Mouse (Mus musculus): ENCODE measurements around the gene Ccdc103.

The Ccdc103 gene

GRCm38 (mm10) chr11:102890096-102890495 lies 9.1 kb downstream of the Ccdc103 start:
- DNase-seq (ENCODE audit: low spot score in 2 of 2): no peak

GRCm38 (mm10) chr11:102893015-102893651 lies 12.1 kb downstream of the Ccdc103 start:
- peak; percentile 62 to 71 for DNase-seq (ENCODE audit: low spot score in 2 of 2)

GRCm38 (mm10) chr11:102894716-102895115 lies 13.7 kb downstream of the Ccdc103 start:
- DNase-seq (ENCODE audit: low spot score in 2 of 2): no peak

- DNase-seq (ENCODE audit: low spot score in 2 of 2): peak; percentile 44 to 52
These were observed 14.8 kb downstream of the Ccdc103 start for GRCm38 (mm10) chr11:102895779-102896178.

GRCm38 (mm10) chr11:102896641-102897040 lies 15.6 kb downstream of the Ccdc103 start:
- DNase-seq (ENCODE audit: low spot score in 2 of 2): no peak

GRCm38 (mm10) chr11:102898408-102898807 lies 17.4 kb downstream of the Ccdc103 start:
- DNase-seq (ENCODE audit: low spot score in 2 of 2): no peak

GRCm38 (mm10) chr11:102900763-102901162 lies 19.8 kb downstream of the Ccdc103 start, which contains the start of gene Gfap:
Gene Gfap, minus strand, starts transcription at chr11:102900912.
- DNase-seq (ENCODE audit: low spot score in 2 of 2): peak; percentile 33 to 65

GRCm38 (mm10) chr11:102901199-102901598 lies 20.2 kb downstream of the Ccdc103 start:
- DNase-seq (ENCODE audit: low spot score in 2 of 2): no peak

- no peak for DNase-seq (ENCODE audit: low spot score in 2 of 2)
These were observed 21.1 kb downstream of the Ccdc103 start for GRCm38 (mm10) chr11:102902107-102902506.

GRCm38 (mm10) chr11:102903654-102904053 lies 22.6 kb downstream of the Ccdc103 start:
- DNase-seq (ENCODE audit: low spot score in 2 of 2): no peak

GRCm38 (mm10) chr11:102911376-102911775 lies 30.4 kb downstream of the Ccdc103 start:
- DNase-seq (ENCODE audit: low spot score in 2 of 2): no peak

GRCm38 (mm10) chr11:102915380-102915779 lies 34.4 kb downstream of the Ccdc103 start:
- DNase-seq (ENCODE audit: low spot score in 2 of 2): no peak

- DNase-seq (ENCODE audit: low spot score in 2 of 2): no peak
These were observed 37.1 kb downstream of the Ccdc103 start for GRCm38 (mm10) chr11:102918077-102918476.

GRCm38 (mm10) chr11:102921491-102921890 lies 40.5 kb downstream of the Ccdc103 start:
- DNase-seq (ENCODE audit: low spot score in 2 of 2): no peak

GRCm38 (mm10) chr11:102924557-102925350 lies 43.8 kb downstream of the Ccdc103 start, which contains the start of gene Kif18b:
Gene Kif18b, minus strand, starts transcription at chr11:102925124.
- DNase-seq (ENCODE audit: low spot score in 2 of 2): peak; percentile 90 to 92

- DNase-seq (ENCODE audit: low spot score in 2 of 2): peak in 1 of 2 experiments; percentile 56
These were observed 44.3 kb downstream of the Ccdc103 start for GRCm38 (mm10) chr11:102925351-102925717.

GRCm38 (mm10) chr11:102930672-102931071 lies 49.7 kb downstream of the Ccdc103 start:
- no peak for DNase-seq (ENCODE audit: low spot score in 2 of 2)
